Mouse (Mus musculus): ENCODE results near the gene Mdh2. TPM values are rescaled to one million over a fixed set of nuclear protein-coding genes. Genes with fewer than 3 reads are reported as not detected.

Gene Mdh2
- polyA plus RNA-seq, 1 experiment from 2014 or later, result 873 TPM

GRCm38 (mm10) chr5:135763526-135763925, 14.8 kb upstream of the Mdh2 start:
- Histone ChIP-seq H3K27ac (ENCODE audit: low read length) (no peak overlapping the region), H3K9ac (ENCODE audit: low read depth, low read length) (no peak overlapping the region), H3K4me3 (ENCODE audit: low read length) (no peak overlapping the region), H3K9me3 (ENCODE audit: control insufficient read depth, low read length) (no peaks in the 10 kb centered on the region), H3K27me3 (replicated peaks; ENCODE audit: control insufficient read depth, insufficient read depth, low read length) (no peaks in the 10 kb centered on the region), H3K36me3 (ENCODE audit: control insufficient read depth, insufficient read depth, low read length) (no peaks in the 10 kb centered on the region), H3K4me2 (ENCODE audit: low read depth, low read length) (no peak overlapping the region), H3K4me1 (ENCODE audit: control insufficient read depth, insufficient read depth, low read length) (no peaks in the 10 kb centered on the region)
- 4% methylated on average over 7 of the region's 7 CpGs for WGBS
- no peak for ATAC-seq

GRCm38 (mm10) chr5:135764971-135765370, 13.3 kb upstream of the Mdh2 start:
- 61% methylated on average over 3 of the region's 3 CpGs for WGBS
- no peak overlapping the region for H3K4me2 ChIP-seq (ENCODE audit: low read depth, low read length)
- no peak for ATAC-seq

GRCm38 (mm10) chr5:135772519-135772918, 5.8 kb upstream of the Mdh2 start:
- Histone ChIP-seq H3K36me3 (ENCODE audit: control insufficient read depth, insufficient read depth, low read length) (no peaks in the 10 kb centered on the region), H3K27me3 (replicated peaks; ENCODE audit: control insufficient read depth, insufficient read depth, low read length) (no peaks in the 10 kb centered on the region), H3K4me2 (ENCODE audit: low read depth, low read length) (no peak overlapping the region), H3K4me1 (ENCODE audit: control insufficient read depth, insufficient read depth, low read length) (peaks cover 10% of the 10 kb centered on the region), H3K9me3 (ENCODE audit: control insufficient read depth, low read length) (no peaks in the 10 kb centered on the region), H3K9ac (ENCODE audit: low read depth, low read length) (no peak overlapping the region), H3K27ac (ENCODE audit: low read length) (no peak overlapping the region), H3K4me3 (ENCODE audit: low read length) (no peak overlapping the region)
- 48% methylated on average over 3 of the region's 3 CpGs for WGBS
- no peak for ATAC-seq

More at GRCm38 (mm10) chr5:135764971-135765370, 13.3 kb upstream of the Mdh2 start:
- H3K27ac ChIP-seq (ENCODE audit: low read length), result no peak overlapping the region
- H3K4me1 ChIP-seq (ENCODE audit: control insufficient read depth, insufficient read depth, low read length), result no peaks in the 10 kb centered on the region
- H3K4me3 ChIP-seq (ENCODE audit: low read length), result no peak overlapping the region
- no peaks in the 10 kb centered on the region for H3K9me3 ChIP-seq (ENCODE audit: control insufficient read depth, low read length)
- H3K27me3 ChIP-seq (replicated peaks; ENCODE audit: control insufficient read depth, insufficient read depth, low read length), result no peaks in the 10 kb centered on the region
- no peak overlapping the region for H3K9ac ChIP-seq (ENCODE audit: low read depth, low read length)
- no peaks in the 10 kb centered on the region for H3K36me3 ChIP-seq (ENCODE audit: control insufficient read depth, insufficient read depth, low read length)

- Histone ChIP-seq H3K9me3 (ENCODE audit: control insufficient read depth, low read length) (no peaks in the 10 kb centered on the region), H3K27ac (ENCODE audit: low read length) (no peak overlapping the region), H3K36me3 (ENCODE audit: control insufficient read depth, insufficient read depth, low read length) (peaks cover 3% of the 10 kb centered on the region), H3K27me3 (replicated peaks; ENCODE audit: control insufficient read depth, insufficient read depth, low read length) (no peaks in the 10 kb centered on the region), H3K4me1 (ENCODE audit: control insufficient read depth, insufficient read depth, low read length) (peaks cover 25% of the 10 kb centered on the region), H3K4me3 (ENCODE audit: low read length) (no peak overlapping the region), H3K9ac (ENCODE audit: low read depth, low read length) (peak overlapping the region; percentile 24; the same call in 1 of the 2 replicates), H3K4me2 (ENCODE audit: low read depth, low read length) (no peak overlapping the region)
- WGBS, result 73% methylated on average over 4 of the region's 4 CpGs
- no peak for ATAC-seq
These were observed 1.7 kb upstream of the Mdh2 start for GRCm38 (mm10) chr5:135776546-135776945.

GRCm38 (mm10) chr5:135777796-135778470, 347 bp upstream of the Mdh2 start, which contains the start of gene Styxl1:
Styxl1 (minus strand) TSS chr5:135778385.
- Histone ChIP-seq H3K9ac (ENCODE audit: low read depth, low read length) (peak within 1 kb of the TSS; percentile 98), H3K9me3 (ENCODE audit: control insufficient read depth, low read length) (no peaks in the 10 kb centered on the region), H3K27ac (ENCODE audit: low read length) (peak within 1 kb of the TSS; percentile 97), H3K4me3 (ENCODE audit: low read length) (peak within 1 kb of the TSS; percentile 93), H3K36me3 (ENCODE audit: control insufficient read depth, insufficient read depth, low read length) (peaks cover 9% of the 10 kb centered on the region), H3K4me2 (ENCODE audit: low read depth, low read length) (peak within 1 kb of the TSS; percentile 83), H3K4me1 (ENCODE audit: control insufficient read depth, insufficient read depth, low read length) (peaks cover 25% of the 10 kb centered on the region), H3K27me3 (replicated peaks; ENCODE audit: control insufficient read depth, insufficient read depth, low read length) (no peaks in the 10 kb centered on the region)
- WGBS, result under 1% methylated on average over 45 of the region's 45 CpGs
- peak; percentile 93 for ATAC-seq

- 79% methylated on average over 8 of the region's 8 CpGs for WGBS
- H3K4me3 ChIP-seq (ENCODE audit: low read length), result peak overlapping the region; percentile 21
These were observed 2.1 kb downstream of the Mdh2 start for GRCm38 (mm10) chr5:135780331-135780730.

GRCm38 (mm10) chr5:135782901-135783300, 4.6 kb downstream of the Mdh2 start:
- Histone ChIP-seq H3K4me3 (ENCODE audit: low read length) (no peak overlapping the region), H3K36me3 (ENCODE audit: control insufficient read depth, insufficient read depth, low read length) (peaks cover 52% of the 10 kb centered on the region), H3K9me3 (ENCODE audit: control insufficient read depth, low read length) (no peaks in the 10 kb centered on the region), H3K27ac (ENCODE audit: low read length) (0 out of 2 replicates have a peak overlapping the region, but pooled peaks have one; percentile 38), H3K27me3 (replicated peaks; ENCODE audit: control insufficient read depth, insufficient read depth, low read length) (no peaks in the 10 kb centered on the region), H3K4me2 (ENCODE audit: low read depth, low read length) (0 out of 2 replicates have a peak overlapping the region, but pooled peaks have one; percentile 5), H3K9ac (ENCODE audit: low read depth, low read length) (no peak overlapping the region), H3K4me1 (ENCODE audit: control insufficient read depth, insufficient read depth, low read length) (peaks cover 14% of the 10 kb centered on the region)
- no peak for ATAC-seq
- WGBS, result 86% methylated on average over 4 of the region's 4 CpGs

More at GRCm38 (mm10) chr5:135780331-135780730, 2.1 kb downstream of the Mdh2 start:
- Histone ChIP-seq H3K4me1 (ENCODE audit: control insufficient read depth, insufficient read depth, low read length) (peaks cover 25% of the 10 kb centered on the region), H3K27me3 (replicated peaks; ENCODE audit: control insufficient read depth, insufficient read depth, low read length) (no peaks in the 10 kb centered on the region), H3K27ac (ENCODE audit: low read length) (no peak overlapping the region), H3K9ac (ENCODE audit: low read depth, low read length) (no peak overlapping the region), H3K9me3 (ENCODE audit: control insufficient read depth, low read length) (no peaks in the 10 kb centered on the region), H3K36me3 (ENCODE audit: control insufficient read depth, insufficient read depth, low read length) (peaks cover 28% of the 10 kb centered on the region), H3K4me2 (ENCODE audit: low read depth, low read length) (peak overlapping the region; percentile 78)
- no peak for ATAC-seq

GRCm38 (mm10) chr5:135793996-135794858, 15.9 kb downstream of the Mdh2 start:
- peak; percentile 84 for ATAC-seq
- 15% methylated on average over 20 of the region's 20 CpGs for WGBS

GRCm38 (mm10) chr5:135794859-135795181, 16.5 kb downstream of the Mdh2 start:
- Histone ChIP-seq H3K4me1 (ENCODE audit: control insufficient read depth, insufficient read depth, low read length) (peaks cover 4% of the 10 kb centered on the region; the same call in 1 of the 2 replicates), H3K36me3 (ENCODE audit: control insufficient read depth, insufficient read depth, low read length) (peaks cover 6% of the 10 kb centered on the region; the same call in 1 of the 2 replicates), H3K27me3 (replicated peaks; ENCODE audit: control insufficient read depth, insufficient read depth, low read length) (no peaks in the 10 kb centered on the region), H3K4me2 (ENCODE audit: low read depth, low read length) (peak overlapping the region; percentile 57), H3K9ac (ENCODE audit: low read depth, low read length) (peak overlapping the region; percentile 67), H3K27ac (ENCODE audit: low read length) (peak overlapping the region; percentile 28; the same call in 1 of the 2 replicates), H3K4me3 (ENCODE audit: low read length) (peak overlapping the region; percentile 40), H3K9me3 (ENCODE audit: control insufficient read depth, low read length) (no peaks in the 10 kb centered on the region)
- peak; percentile 62; the same call in 1 of the 2 replicates for ATAC-seq
- 7% methylated on average over 5 of the region's 5 CpGs for WGBS

More at GRCm38 (mm10) chr5:135793996-135794858, 15.9 kb downstream of the Mdh2 start:
- Histone ChIP-seq H3K27ac (ENCODE audit: low read length) (0 out of 2 replicates have a peak overlapping the region, but pooled peaks have one; percentile 28), H3K4me2 (ENCODE audit: low read depth, low read length) (peak overlapping the region; percentile 57), H3K9ac (ENCODE audit: low read depth, low read length) (peak overlapping the region; percentile 67), H3K36me3 (ENCODE audit: control insufficient read depth, insufficient read depth, low read length) (peaks cover 10% of the 10 kb centered on the region), H3K4me1 (ENCODE audit: control insufficient read depth, insufficient read depth, low read length) (peaks cover 4% of the 10 kb centered on the region; the same call in 1 of the 2 replicates), H3K4me3 (ENCODE audit: low read length) (peak overlapping the region; percentile 40), H3K9me3 (ENCODE audit: control insufficient read depth, low read length) (no peaks in the 10 kb centered on the region), H3K27me3 (replicated peaks; ENCODE audit: control insufficient read depth, insufficient read depth, low read length) (no peaks in the 10 kb centered on the region)

All from intestine, embryonic 16.5 days (tissue).